Mouse (Mus musculus) liver, adult 2 months (tissue): ENCODE measurements around the gene Wnt9a. TPM values are rescaled to one million over a fixed set of nuclear protein-coding genes. Genes with fewer than 3 reads are reported as not detected.
"Not testable (repeated sequence)": the region's sequence is repeated elsewhere in the genome, so short reads cannot be mapped to it uniquely, and the experiment has no call there.

Source experiments
- DNase-seq: peaks from one replicate; pipeline ENCODE4 v3.0.0-alpha.2; 2011; ENCODE audit warnings: low read depth, low spot score; ENCODE audit errors: extremely low read depth
- H3K27ac ChIP-seq: fragments of 200-500 bp; replicated peaks from 2 replicates; pipeline ENCODE4 v1.5.1; 2012; ENCODE audit warnings: low read depth, mild to moderate bottlenecking, control low read depth, inconsistent platforms, low read length; ENCODE audit not compliant: insufficient read depth
- H3K27me3 ChIP-seq: fragments of 200-500 bp; 2 replicates; pipeline ENCODE4 v1.6.1; 2012; ENCODE audit warnings: mild to moderate bottlenecking, moderate library complexity, low read length, inconsistent platforms; ENCODE audit not compliant: control insufficient read depth, insufficient read depth
- H3K36me3 ChIP-seq: fragments of 200-500 bp; 2 replicates; pipeline ENCODE4 v1.6.1; 2012; ENCODE audit warnings: low read length, inconsistent platforms; ENCODE audit not compliant: control insufficient read depth, insufficient read depth
- H3K4me1 ChIP-seq: fragments of 200-500 bp; 2 replicates; pipeline ENCODE4 v1.6.1; 2011; ENCODE audit warnings: low read length; ENCODE audit not compliant: control insufficient read depth, insufficient read depth
- H3K4me3 ChIP-seq: fragments of 200-500 bp; 2 replicates; pipeline ENCODE4 v1.5.1; 2011; ENCODE audit warnings: low read depth, mild to moderate bottlenecking, control low read depth, low read length, moderate library complexity; ENCODE audit not compliant: insufficient read depth
- H3K79me2 ChIP-seq: fragments of 200-500 bp; 2 replicates; pipeline ENCODE4 v1.6.1; 2012; ENCODE audit warnings: inconsistent platforms, mild to moderate bottlenecking, low read length, moderate library complexity; ENCODE audit not compliant: control insufficient read depth, insufficient read depth
- H3K9ac ChIP-seq: fragments of 200-500 bp; 2 replicates; pipeline ENCODE4 v1.6.1; 2012; ENCODE audit warnings: low read depth, mild to moderate bottlenecking, control low read depth, inconsistent platforms, low read length
- CTCF ChIP-seq: fragments of 200-500 bp; IDR thresholded peaks from 2 replicates; pipeline ENCODE4 v1.5.1; 2011; ENCODE audit warnings: low read depth, low read length, control low read depth
- POLR2A ChIP-seq: fragments of 200-500 bp; IDR thresholded peaks from 2 replicates; pipeline ENCODE4 v1.6.1; 2011; ENCODE audit warnings: low read length, control low read depth; ENCODE audit not compliant: insufficient read depth; ENCODE audit errors: extremely low read depth
- WGBS: fragments of 180-500 bp; shearing (Covaris S2); methylation state at CpG from one replicate; pipeline ENCODE4 v1.1.7; 2018; 5-methylcytosine and 5-hydroxymethylcytosine counted together
- polyA plus RNA-seq: library from polyadenylated mRNA; depleted of rRNA; stranded (reverse); fragments of >200 nt; gene quantifications from 2 replicates; pipeline ENCODE4 v1.2.3, GENCODE M21; 2012
- total RNA-seq: library from RNA; depleted of rRNA; stranded (reverse); fragments of >200 nt; gene quantifications from 2 replicates; pipeline ENCODE4 v1.2.3, GENCODE M21; 2014

The Wnt9a gene
- total and polyA plus RNA-seq, 2 experiments, result 0.37 to 0.46 TPM

DNA sequence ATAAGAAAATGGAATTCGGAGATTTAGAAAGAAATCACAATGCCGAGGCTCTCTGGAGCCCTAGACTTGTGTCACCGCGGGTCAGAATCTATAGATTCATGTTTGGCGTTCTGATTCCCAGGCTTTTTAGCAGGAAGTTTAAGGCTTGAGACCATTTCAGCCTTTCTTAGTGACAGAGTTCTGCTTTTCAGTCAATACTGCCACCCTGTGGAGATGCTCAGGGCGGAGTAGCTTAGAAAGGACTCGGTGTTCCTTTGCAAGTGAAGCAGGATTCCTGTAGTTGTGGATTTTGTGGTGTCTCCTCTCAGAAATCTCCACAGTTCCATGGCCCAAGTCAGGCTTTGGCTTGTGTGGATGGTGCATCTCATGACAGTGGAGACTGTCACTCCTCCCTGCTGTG lies 8.8 kb upstream of the Wnt9a start:
- WGBS, result 16% methylated on average over 7 of the region's 7 CpGs
- Histone ChIP-seq H3K4me3 (no peak overlapping the region), H3K27ac (no peak overlapping the region), H3K4me1 (no peaks in the 10 kb centered on the region), H3K9ac (no peak overlapping the region), H3K79me2 (no peaks in the 10 kb centered on the region), H3K27me3 (no peaks in the 10 kb centered on the region; the same call in 1 of the 2 replicates), H3K36me3 (no peaks in the 10 kb centered on the region)
- DNase-seq, result no peak
- no peak for TF ChIP-seq CTCF

GRCm38 (mm10) chr11:59300185-59300584 lies 6.5 kb upstream of the Wnt9a start:
- Histone ChIP-seq H3K36me3 (no peaks in the 10 kb centered on the region), H3K9ac (no peak overlapping the region), H3K27ac (no peak overlapping the region), H3K4me1 (no peaks in the 10 kb centered on the region), H3K4me3 (no peak overlapping the region), H3K79me2 (no peaks in the 10 kb centered on the region), H3K27me3 (no peaks in the 10 kb centered on the region; the same call in 1 of the 2 replicates)
- 17% methylated on average over 3 of the region's 3 CpGs for WGBS
- peak; percentile 12 for DNase-seq
- TF ChIP-seq POLR2A, result no peak
- peak; percentile 36; the same call in 1 of the 2 replicates for TF ChIP-seq CTCF

GRCm38 (mm10) chr11:59301053-59301452 lies 5.7 kb upstream of the Wnt9a start:
- not testable (repeated sequence) for H3K27me3 ChIP-seq
- WGBS, result 59% methylated on average over 2 of the region's 2 CpGs

GRCm38 (mm10) chr11:59302700-59303569 lies 3.8 kb upstream of the Wnt9a start:
- Histone ChIP-seq H3K27me3 (no peaks in the 10 kb centered on the region; the same call in 1 of the 2 replicates), H3K4me3 (no peak overlapping the region), H3K79me2 (no peaks in the 10 kb centered on the region), H3K27ac (no peak overlapping the region), H3K36me3 (no peaks in the 10 kb centered on the region), H3K4me1 (peaks cover 2% of the 10 kb centered on the region; the same call in 1 of the 2 replicates), H3K9ac (no peak overlapping the region)
- DNase-seq, result peak; percentile 76
- TF ChIP-seq CTCF (peak; percentile 93), POLR2A (no peak)
- 35% methylated on average over 5 of the region's 10 CpGs for WGBS

More at GRCm38 (mm10) chr11:59301053-59301452, 5.7 kb upstream of the Wnt9a start:
- H3K9ac ChIP-seq, H3K79me2 ChIP-seq, H3K36me3 ChIP-seq, H3K4me1 ChIP-seq, H3K27ac ChIP-seq, DNase-seq, H3K4me3 ChIP-seq: not testable (repeated sequence)

DNA sequence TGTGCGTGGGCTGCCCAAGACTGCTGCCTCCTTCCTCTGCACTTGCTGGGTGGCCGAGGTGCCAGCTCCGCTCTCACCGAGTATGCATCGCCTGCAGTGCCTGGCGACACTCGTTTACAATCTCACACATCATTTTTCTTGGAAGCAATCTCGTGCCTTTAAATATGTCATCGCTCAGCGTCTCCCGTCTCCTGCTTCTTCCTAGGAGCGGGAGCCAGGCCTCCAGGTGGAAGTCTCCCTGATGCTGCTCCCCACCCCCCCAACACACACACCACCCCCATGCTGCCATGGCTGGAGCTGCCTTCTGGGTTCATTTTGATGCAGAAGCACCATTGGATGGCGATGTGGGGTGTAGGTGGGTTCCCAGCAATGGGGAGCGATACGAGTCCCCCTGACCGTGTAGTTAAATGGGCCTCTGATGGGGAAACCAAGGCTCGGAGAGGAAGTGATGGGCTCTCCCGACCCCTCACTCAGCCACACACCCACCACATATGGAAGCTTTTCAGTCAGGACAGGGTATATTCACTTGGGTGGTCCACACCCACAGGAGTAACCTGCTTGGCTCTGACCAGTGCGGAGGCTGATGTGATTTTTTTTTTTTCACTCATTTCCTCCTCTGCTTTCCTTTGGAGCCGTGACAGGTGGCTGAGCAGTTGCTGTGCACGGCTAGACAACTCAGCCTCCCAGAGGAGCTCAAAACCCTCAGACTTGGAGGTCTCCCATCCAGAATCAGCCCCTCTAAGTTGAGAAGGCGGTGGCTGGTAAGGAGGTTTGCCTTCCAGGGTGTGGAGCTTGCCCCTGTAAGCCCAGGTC lies 1.5 kb upstream of the Wnt9a start:
- H3K27ac ChIP-seq, result no peak overlapping the region
- WGBS, result 59% methylated on average over 22 of the region's 22 CpGs
- no peaks in the 10 kb centered on the region for H3K36me3 ChIP-seq
- peaks cover 2% of the 10 kb centered on the region; the same call in 1 of the 2 replicates for H3K4me1 ChIP-seq
- TF ChIP-seq CTCF, result no peak
- H3K79me2 ChIP-seq, result no peaks in the 10 kb centered on the region
- DNase-seq, result no peak
- H3K4me3 ChIP-seq, result no peak overlapping the region
- H3K27me3 ChIP-seq, result no peaks in the 10 kb centered on the region
- no peak overlapping the region for H3K9ac ChIP-seq

DNA sequence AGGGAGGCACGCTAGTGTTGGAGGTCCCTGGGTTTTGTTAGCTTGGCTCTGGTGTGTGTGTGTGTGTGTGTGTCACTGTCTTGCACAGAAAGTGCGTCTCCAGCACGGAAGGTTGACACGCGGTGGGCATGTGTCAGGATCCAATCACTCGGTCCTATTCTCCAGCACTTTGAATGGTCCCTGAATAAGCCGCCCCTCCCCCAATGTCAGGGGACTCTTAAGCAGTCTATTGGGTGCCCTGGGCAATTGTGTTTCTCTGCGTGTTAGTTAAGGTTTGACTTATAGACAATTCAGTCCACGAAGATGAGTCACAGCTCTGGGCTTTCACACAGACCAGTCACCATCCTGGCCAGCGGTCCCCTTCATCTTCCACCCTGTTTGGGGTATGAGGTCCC lies 910 bp upstream of the Wnt9a start:
- H3K27me3 ChIP-seq, result no peaks in the 10 kb centered on the region

More for the DNA sequence above, 910 bp upstream of the Wnt9a start:
- Histone ChIP-seq H3K4me1 (peaks cover 2% of the 10 kb centered on the region; the same call in 1 of the 2 replicates), H3K4me3 (no peak overlapping the region), H3K36me3 (no peaks in the 10 kb centered on the region), H3K79me2 (no peaks in the 10 kb centered on the region), H3K27ac (no peak overlapping the region), H3K9ac (no peak overlapping the region)
- no peak for DNase-seq
- 13% methylated on average over 10 of the region's 10 CpGs for WGBS
- TF ChIP-seq POLR2A, result no peak
- no peak for TF ChIP-seq CTCF
